Mouse (Mus musculus) left cerebral cortex, postnatal 10 days (tissue): ENCODE results near the gene Fcer1g. TPM values are rescaled to one million over a fixed set of nuclear protein-coding genes. Genes with fewer than 3 reads are reported as not detected.

Experiments
- DNase-seq, 2 experiments: peaks; one replicate each; pipeline ENCODE4 v3.0.0; 2021 to 2022; ENCODE audit warnings: low spot score in 2 of 2, mixed read lengths in 1 of 2; ENCODE audit errors: extremely low spot score in 1 of 2
- intact Hi-C: fragments of 180-260 bp; cut with DNase I; formaldehyde crosslinking; loops from one replicate; pipeline ENCODE4 v1.15.1; 2025
- total RNA-seq, 2 experiments: library from RNA; stranded (reverse); gene quantifications; 2 replicates each; pipeline ENCODE4 v1.2.3; 2021

Gene Fcer1g
- total RNA-seq, 2 experiments from 2014 or later, result 11.9 to 13.4 TPM

- intact Hi-C loops, result no loop called here
Measured at GRCm38 (mm10) chr1:171226780-171227179, 7.4 kb downstream of the Fcer1g start.

DNA sequence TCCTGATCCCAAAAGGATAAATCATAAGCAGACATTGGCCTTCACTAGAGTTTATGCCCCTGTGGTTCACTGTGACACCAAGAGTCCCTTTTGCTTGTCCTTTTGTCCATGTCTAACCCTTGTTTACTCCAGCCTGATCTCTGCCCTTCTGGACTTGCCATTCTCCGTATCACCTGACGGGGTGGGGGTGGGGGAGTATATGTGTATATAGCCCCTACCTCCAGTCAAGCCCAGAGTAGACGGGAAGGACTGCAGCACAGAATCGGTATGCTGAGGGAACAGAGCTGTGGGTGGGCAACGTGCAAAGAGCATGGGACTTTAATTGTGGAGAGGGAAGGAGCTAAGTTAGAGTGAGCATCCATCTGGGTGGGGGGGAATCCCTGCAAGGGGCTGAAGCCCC, 9.3 kb downstream of the Fcer1g start, which contains the start of gene Apoa2:
Apoa2 (plus strand) TSS at position 198 of the 400 bp plus-strand sequence.
- intact Hi-C loops, result no loop called here
- no peak for DNase-seq

More at GRCm38 (mm10) chr1:171226780-171227179, 7.4 kb downstream of the Fcer1g start:
- no peak for DNase-seq

- DNase-seq, result peak in 1 of 2 experiments; percentile 29
- intact Hi-C loops, result loop anchor here (2.0 kb wide), 1 partner anchor 23 kb away; no protein-coding TSS in a partner anchor
Measured at GRCm38 (mm10) chr1:171223796-171224195, 10.4 kb downstream of the Fcer1g start.

GRCm38 (mm10) chr1:171223168-171223567, 11.0 kb downstream of the Fcer1g start:
- intact Hi-C loops, result loop anchor here (2.0 kb wide), 1 partner anchor 24 kb away; no protein-coding TSS in a partner anchor
- DNase-seq, result no peak

- intact Hi-C loops, result loop anchor here (2.0 kb wide), 1 partner anchor 24 kb away; no protein-coding TSS in a partner anchor
- DNase-seq, result peak; percentile 94 to 97
Measured at GRCm38 (mm10) chr1:171222238-171223155, 11.7 kb downstream of the Fcer1g start, which contains the start of gene Tomm40l. Gene Tomm40l, minus strand, starts transcription at chr1:171222514.

- intact Hi-C loops, result loop anchor here (2.0 kb wide), 3 partner anchors 25 to 103 kb away; no protein-coding TSS in a partner anchor
- DNase-seq, result peak in 1 of 2 experiments; percentile 40
Measured at GRCm38 (mm10) chr1:171221281-171222193, 12.6 kb downstream of the Fcer1g start.

GRCm38 (mm10) chr1:171220871-171221270, 13.3 kb downstream of the Fcer1g start:
- intact Hi-C loops, result loop anchor here (2.0 kb wide), 2 partner anchors 56 to 102 kb away; no protein-coding TSS in a partner anchor
- DNase-seq, result peak; percentile 87 to 90

- no peak for DNase-seq
- intact Hi-C loops, result no loop called here
Measured at GRCm38 (mm10) chr1:171216241-171216955, 17.8 kb downstream of the Fcer1g start.

GRCm38 (mm10) chr1:171213801-171214496, 20.2 kb downstream of the Fcer1g start, which contains the start of gene Nr1i3:
Gene Nr1i3, plus strand, starts transcription at chr1:171213970.
- no peak for DNase-seq
- intact Hi-C loops, result no loop called here

- intact Hi-C loops, result no loop called here
- no peak for DNase-seq
Measured at GRCm38 (mm10) chr1:171212854-171213253, 21.3 kb downstream of the Fcer1g start.

GRCm38 (mm10) chr1:171209409-171209808, 24.8 kb downstream of the Fcer1g start:
- intact Hi-C loops, result no loop called here
- DNase-seq, result no peak

- DNase-seq, result no peak
- intact Hi-C loops, result no loop called here
Measured at GRCm38 (mm10) chr1:171205704-171206493, 28.3 kb downstream of the Fcer1g start.

DNA sequence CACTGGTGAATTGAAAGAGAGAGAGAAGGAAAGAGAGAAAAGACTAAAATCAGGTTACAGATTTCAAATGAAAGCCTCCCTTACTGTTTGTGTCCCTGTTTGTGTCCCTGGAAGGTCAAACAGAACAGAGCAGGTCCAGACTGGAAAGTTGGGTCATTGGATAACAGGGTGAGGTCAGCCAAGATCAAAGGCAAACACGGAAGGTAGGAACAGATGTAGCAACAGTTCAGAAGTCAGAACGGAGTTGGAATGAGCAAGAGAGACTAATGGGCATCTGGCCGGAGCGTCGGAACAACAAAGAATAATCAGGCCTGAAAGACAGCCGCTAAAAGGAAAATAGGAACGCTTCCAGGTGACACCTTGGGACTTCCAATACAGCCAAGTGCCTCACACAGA, 29.9 kb downstream of the Fcer1g start:
- DNase-seq, result no peak
- intact Hi-C loops, result no loop called here

GRCm38 (mm10) chr1:171203471-171204248, 30.5 kb downstream of the Fcer1g start:
- no peak for DNase-seq
- intact Hi-C loops, result no loop called here

- DNase-seq, result no peak
- intact Hi-C loops, result no loop called here
Measured at GRCm38 (mm10) chr1:171200769-171201168, 33.4 kb downstream of the Fcer1g start.

- no peak for DNase-seq
- intact Hi-C loops, result no loop called here
Measured at GRCm38 (mm10) chr1:171199532-171199931, 34.6 kb downstream of the Fcer1g start.
